Mouse (Mus musculus) heart, embryonic 10.5 days (tissue): ENCODE results near the gene Clmp. TPM values are rescaled to one million over a fixed set of nuclear protein-coding genes. Genes with fewer than 3 reads are reported as not detected.

ENCODE experiments used
- DNase-seq: peaks from one replicate; pipeline ENCODE4 v3.0.0-alpha.2; 2017; ENCODE audit warnings: low spot score
- H3K27ac ChIP-seq: fragments of 300-500 bp; sonication (generic); 2 replicates; pipeline ENCODE4 v1.5.1; 2016; ENCODE audit warnings: mild to moderate bottlenecking
- H3K27me3 ChIP-seq: fragments of 300-500 bp; sonication (generic); 2 replicates; pipeline ENCODE4 v1.6.1; 2016; ENCODE audit warnings: mild to moderate bottlenecking; ENCODE audit not compliant: poor library complexity, insufficient read depth, severe bottlenecking
- H3K36me3 ChIP-seq: fragments of 300-500 bp; sonication (generic); 2 replicates; pipeline ENCODE4 v1.6.1; 2016; ENCODE audit warnings: mild to moderate bottlenecking, moderate library complexity
- H3K4me1 ChIP-seq: fragments of 300-500 bp; sonication (generic); 2 replicates; pipeline ENCODE4 v1.6.1; 2016; ENCODE audit warnings: mild to moderate bottlenecking
- H3K4me3 ChIP-seq: fragments of 300-500 bp; sonication (generic); 2 replicates; pipeline ENCODE4 v1.5.1; 2016; ENCODE audit warnings: mild to moderate bottlenecking, moderate library complexity
- H3K9me3 ChIP-seq: fragments of 300-500 bp; sonication (generic); 2 replicates; pipeline ENCODE4 v1.6.1; 2016; ENCODE audit warnings: mild to moderate bottlenecking, moderate library complexity
- WGBS: fragments of 180-500 bp; shearing (Covaris S2); methylation state at CpG from one replicate; pipeline ENCODE4 v1.1.7; 2016; 5-methylcytosine and 5-hydroxymethylcytosine counted together
- polyA plus RNA-seq: library from polyadenylated mRNA; unstranded; fragments of >200 nt; fragmentation: Nextera tagmentation; extraction: Ambion mirVana; gene quantifications from 2 replicates; pipeline ENCODE4 v1.2.1, GENCODE M21; 2016

Clmp gene
- polyA plus RNA-seq, 1 experiment from 2014 or later: 18.4 TPM

DNA sequence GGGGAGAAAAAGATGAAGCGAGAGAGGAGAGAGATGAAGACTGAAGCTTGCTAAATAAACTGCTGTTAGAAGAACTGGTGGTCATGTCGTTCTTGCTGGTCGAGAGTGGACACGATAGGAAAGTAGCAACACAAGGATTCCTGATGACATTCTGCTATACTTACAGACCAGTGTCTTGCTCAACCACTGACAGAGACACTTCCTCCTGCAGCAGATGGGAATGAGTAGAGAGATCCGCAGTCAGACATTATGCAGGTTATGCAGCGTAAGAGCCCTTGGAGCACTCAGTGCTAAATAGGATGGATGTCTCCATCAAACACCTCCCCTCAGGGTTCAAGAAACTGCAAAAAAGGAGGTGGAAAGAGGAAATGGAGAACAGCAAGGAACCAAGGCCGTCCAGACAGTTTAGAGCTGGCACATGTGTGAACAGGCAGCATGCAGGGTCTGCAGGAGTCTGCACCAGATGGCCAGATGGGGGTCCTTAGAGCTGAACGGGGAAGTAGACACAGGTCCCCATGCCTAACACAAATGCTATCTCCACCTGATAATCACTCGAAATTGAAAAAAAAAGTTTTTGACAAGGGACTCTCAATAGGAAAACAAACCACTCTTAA lies 19.5 kb upstream of the Clmp start:
- H3K27ac ChIP-seq: no peak overlapping the region
- H3K36me3 ChIP-seq: no peaks in the 10 kb centered on the region
- 0 out of 2 replicates have a peak, but pooled peaks cover 2% of the 10 kb centered on the region for H3K9me3 ChIP-seq
- no peak overlapping the region for H3K4me3 ChIP-seq
- H3K27me3 ChIP-seq: no peaks in the 10 kb centered on the region
- DNase-seq: no peak
- WGBS: 74% methylated on average over 9 of the region's 9 CpGs
- H3K4me1 ChIP-seq: peaks cover under 1% of the 10 kb centered on the region; the same call in 1 of the 2 replicates

- 0 out of 2 replicates have a peak, but pooled peaks cover 4% of the 10 kb centered on the region for H3K27me3 ChIP-seq
- no peaks in the 10 kb centered on the region for H3K9me3 ChIP-seq
- H3K27ac ChIP-seq: no peak within 1 kb of the TSS
- DNase-seq: no peak
- H3K36me3 ChIP-seq: no peaks in the 10 kb centered on the region
- H3K4me3 ChIP-seq: no peak within 1 kb of the TSS
- peaks cover 7% of the 10 kb centered on the region for H3K4me1 ChIP-seq
- 78% methylated on average over 3 of the region's 3 CpGs for WGBS
Observed at GRCm38 (mm10) chr9:40670313-40670712, 15.4 kb upstream of the Clmp start, which contains the start of gene Gm21915. Gene Gm21915 (plus strand): TSS chr9:40670613.

- Histone ChIP-seq H3K27me3 (0 out of 2 replicates have a peak, but pooled peaks cover 4% of the 10 kb centered on the region), H3K27ac (no peak overlapping the region), H3K4me3 (no peak overlapping the region), H3K4me1 (peaks cover 7% of the 10 kb centered on the region), H3K9me3 (no peaks in the 10 kb centered on the region), H3K36me3 (no peaks in the 10 kb centered on the region)
- no peak for DNase-seq
- WGBS: 35% methylated on average over 4 of the region's 4 CpGs
Observed at GRCm38 (mm10) chr9:40671323-40671930, 14.3 kb upstream of the Clmp start.

- H3K27me3 ChIP-seq: 0 out of 2 replicates have a peak, but pooled peaks cover 4% of the 10 kb centered on the region
- no peak for DNase-seq
- no peak overlapping the region for H3K27ac ChIP-seq
- WGBS: 57% methylated on average over 12 of the region's 12 CpGs
- peaks cover 7% of the 10 kb centered on the region for H3K4me1 ChIP-seq
- no peaks in the 10 kb centered on the region for H3K9me3 ChIP-seq
- no peak overlapping the region for H3K4me3 ChIP-seq
- H3K36me3 ChIP-seq: no peaks in the 10 kb centered on the region
Observed at GRCm38 (mm10) chr9:40675203-40675958, 10.4 kb upstream of the Clmp start.

- Histone ChIP-seq H3K4me3 (no peak overlapping the region), H3K36me3 (no peaks in the 10 kb centered on the region), H3K27me3 (no peaks in the 10 kb centered on the region), H3K27ac (no peak overlapping the region), H3K4me1 (no peaks in the 10 kb centered on the region), H3K9me3 (no peaks in the 10 kb centered on the region)
- WGBS: 78% methylated on average over 4 of the region's 4 CpGs
- DNase-seq: no peak
Observed at GRCm38 (mm10) chr9:40678653-40679052, 7.1 kb upstream of the Clmp start.

GRCm38 (mm10) chr9:40686421-40686899 lies 698 bp downstream of the Clmp start:
- Histone ChIP-seq H3K4me1 (peaks cover 20% of the 10 kb centered on the region), H3K9me3 (no peaks in the 10 kb centered on the region), H3K27me3 (peaks cover 35% of the 10 kb centered on the region), H3K27ac (peak overlapping the region; percentile 90), H3K4me3 (peak overlapping the region; percentile 80), H3K36me3 (no peaks in the 10 kb centered on the region)
- under 1% methylated on average over 23 of the region's 23 CpGs for WGBS
- DNase-seq: no peak

DNA sequence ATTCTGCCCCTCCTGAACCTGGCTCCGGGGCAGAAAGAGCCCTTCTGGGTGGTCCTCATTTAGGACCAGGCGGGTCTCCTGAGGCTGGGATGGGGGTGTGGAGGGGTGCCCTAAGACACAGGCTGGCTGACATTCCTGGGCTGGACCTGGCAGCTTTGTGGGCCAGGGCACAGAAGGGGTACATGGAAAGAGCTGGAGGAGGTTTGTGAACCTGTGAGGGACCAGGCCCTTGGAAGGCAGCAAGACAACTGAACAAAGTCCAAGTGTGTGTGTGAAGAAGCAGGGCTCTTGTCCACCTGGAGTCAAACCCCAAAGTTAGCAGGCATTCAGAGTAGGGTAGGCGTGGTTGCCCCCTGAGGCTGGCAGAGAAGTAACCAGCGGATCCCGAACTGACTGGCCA lies 1.3 kb downstream of the Clmp start:
- Histone ChIP-seq H3K36me3 (no peaks in the 10 kb centered on the region), H3K27ac (peak overlapping the region; percentile 90), H3K4me1 (peaks cover 21% of the 10 kb centered on the region), H3K27me3 (peaks cover 35% of the 10 kb centered on the region), H3K4me3 (peak overlapping the region; percentile 80), H3K9me3 (no peaks in the 10 kb centered on the region)
- no peak for DNase-seq
- 30% methylated on average over 5 of the region's 5 CpGs for WGBS

GRCm38 (mm10) chr9:40687553-40687952 lies 1.8 kb downstream of the Clmp start:
- Histone ChIP-seq H3K4me1 (peaks cover 25% of the 10 kb centered on the region), H3K36me3 (no peaks in the 10 kb centered on the region), H3K27me3 (peaks cover 35% of the 10 kb centered on the region), H3K4me3 (peak overlapping the region; percentile 80), H3K27ac (peak overlapping the region; percentile 90; the same call in 1 of the 2 replicates), H3K9me3 (no peaks in the 10 kb centered on the region)
- WGBS: 45% methylated on average over 3 of the region's 3 CpGs
- no peak for DNase-seq

DNA sequence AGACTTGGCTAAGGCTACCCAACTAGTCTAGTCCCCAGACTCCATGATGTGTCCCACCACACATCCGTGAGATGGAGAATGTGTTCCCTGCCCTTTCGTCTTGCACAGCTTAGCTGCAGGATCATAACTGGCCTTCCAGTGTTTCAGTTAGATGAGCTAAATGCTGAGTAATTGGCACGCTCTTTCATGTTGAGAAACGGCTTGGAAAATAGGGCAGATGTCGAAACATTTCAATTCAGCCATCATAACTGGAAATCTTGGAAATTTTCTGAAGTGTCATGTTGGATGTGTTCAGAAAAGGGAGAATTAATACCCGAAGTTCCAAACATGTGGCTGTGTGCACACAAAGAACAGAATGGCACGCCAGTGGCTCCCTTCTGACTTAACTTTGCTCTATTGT lies 4.7 kb downstream of the Clmp start:
- no peaks in the 10 kb centered on the region for H3K36me3 ChIP-seq
- no peak overlapping the region for H3K27ac ChIP-seq
- H3K27me3 ChIP-seq: peaks cover 20% of the 10 kb centered on the region
- no peak for DNase-seq
- WGBS: 84% methylated on average over 7 of the region's 7 CpGs
- H3K4me3 ChIP-seq: no peak overlapping the region
- H3K4me1 ChIP-seq: peaks cover 49% of the 10 kb centered on the region
- H3K9me3 ChIP-seq: no peaks in the 10 kb centered on the region

GRCm38 (mm10) chr9:40693026-40693425 lies 7.3 kb downstream of the Clmp start:
- no peak for DNase-seq
- H3K4me3 ChIP-seq: no peak overlapping the region
- no peaks in the 10 kb centered on the region for H3K9me3 ChIP-seq
- 0 out of 2 replicates have a peak overlapping the region, but pooled peaks have one; percentile 4 for H3K27ac ChIP-seq
- peaks cover 6% of the 10 kb centered on the region; the same call in 1 of the 2 replicates for H3K27me3 ChIP-seq
- no peaks in the 10 kb centered on the region; the same call in 1 of the 2 replicates for H3K36me3 ChIP-seq
- WGBS: 13% methylated on average over 3 of the region's 3 CpGs
- H3K4me1 ChIP-seq: peaks cover 30% of the 10 kb centered on the region

- no peaks in the 10 kb centered on the region; the same call in 1 of the 2 replicates for H3K36me3 ChIP-seq
- no peak overlapping the region for H3K27ac ChIP-seq
- no peak overlapping the region for H3K4me3 ChIP-seq
- H3K27me3 ChIP-seq: 0 out of 2 replicates have a peak, but pooled peaks cover 5% of the 10 kb centered on the region
- no peaks in the 10 kb centered on the region for H3K9me3 ChIP-seq
- peaks cover 30% of the 10 kb centered on the region for H3K4me1 ChIP-seq
- 71% methylated on average over 5 of the region's 5 CpGs for WGBS
- DNase-seq: no peak
Observed at GRCm38 (mm10) chr9:40693768-40694167, 8.0 kb downstream of the Clmp start.

DNA sequence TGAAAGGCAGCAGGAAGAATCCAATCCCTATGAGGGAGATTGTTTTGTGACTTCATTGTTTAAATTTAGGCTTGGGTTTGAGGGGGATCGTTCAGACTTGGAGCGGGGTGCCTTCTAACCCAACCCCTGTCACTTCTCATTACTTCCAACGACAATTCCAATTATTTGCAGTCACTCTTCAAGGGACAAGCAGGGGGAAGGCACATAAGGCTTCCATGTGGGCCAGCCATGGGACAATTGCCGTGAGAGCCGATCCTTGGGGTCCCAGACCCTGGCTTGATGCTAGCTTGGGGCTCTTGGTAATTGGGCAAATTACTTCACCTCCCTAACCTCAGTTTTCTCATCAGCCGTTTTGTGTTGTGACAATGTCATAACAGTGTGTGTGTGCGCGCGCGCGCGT lies 8.5 kb downstream of the Clmp start:
- H3K27ac ChIP-seq: no peak overlapping the region
- no peaks in the 10 kb centered on the region for H3K9me3 ChIP-seq
- 83% methylated on average over 12 of the region's 12 CpGs for WGBS
- no peak for DNase-seq
- H3K36me3 ChIP-seq: no peaks in the 10 kb centered on the region; the same call in 1 of the 2 replicates
- 0 out of 2 replicates have a peak, but pooled peaks cover 5% of the 10 kb centered on the region for H3K27me3 ChIP-seq
- H3K4me3 ChIP-seq: no peak overlapping the region
- H3K4me1 ChIP-seq: peaks cover 30% of the 10 kb centered on the region
